Mouse (Mus musculus) MEL (cell line): ENCODE data around the gene Spryd7. TPM values are rescaled to one million over a fixed set of nuclear protein-coding genes. Genes with fewer than 3 reads are reported as not detected.

Experiments
- DNase-seq: peaks from one replicate; pipeline ENCODE4 v3.0.0; 2011; ENCODE audit warnings: low read depth, low spot score
- H3K27ac ChIP-seq: 2 replicates; pipeline ENCODE4 v1.5.1; 2012; ENCODE audit warnings: low read depth, mild to moderate bottlenecking, control low read depth, low read length, moderate library complexity; ENCODE audit not compliant: control insufficient read depth
- H3K27me3 ChIP-seq, 2 experiments: fragments of 150-350 bp in 1 of 2; sonication (generic) in 1 of 2; 2 replicates each; pipeline ENCODE4 v1.6.1; 2012; ENCODE audit warnings: low read length in 2 of 2, mild to moderate bottlenecking in 2 of 2, improper control_type of control experiment in 1 of 2, moderate library complexity in 1 of 2; ENCODE audit not compliant: insufficient read depth in 2 of 2, control insufficient read depth in 1 of 2
- H3K36me3 ChIP-seq, 2 experiments: 2 replicates each; pipeline ENCODE4 v1.6.1; 2012 to 2014; ENCODE audit warnings: low read length in 2 of 2, improper control_type of control experiment in 1 of 2, inconsistent platforms in 1 of 2, mild to moderate bottlenecking in 1 of 2; ENCODE audit not compliant: insufficient read depth in 2 of 2, control insufficient read depth in 1 of 2
- H3K4me1 ChIP-seq, 2 experiments: fragments of 150-350 bp in 1 of 2; sonication (generic) in 1 of 2; 2 replicates each; pipeline ENCODE4 v1.6.1; 2012; ENCODE audit warnings: low read length in 2 of 2, improper control_type of control experiment in 1 of 2, mild to moderate bottlenecking in 1 of 2; ENCODE audit not compliant: insufficient read depth in 2 of 2, control insufficient read depth in 1 of 2
- H3K4me3 ChIP-seq, 2 experiments: fragments of 150-350 bp in 1 of 2; sonication (generic) in 1 of 2; 2 replicates each; pipeline ENCODE4 v1.5.1; 2012; ENCODE audit warnings: low read depth in 2 of 2, low read length in 2 of 2, mild to moderate bottlenecking in 2 of 2, moderate library complexity in 2 of 2, control low read depth in 1 of 2, improper control_type of control experiment in 1 of 2; ENCODE audit not compliant: control insufficient read depth in 1 of 2, insufficient read depth in 1 of 2
- H3K79me2 ChIP-seq: 2 replicates; pipeline ENCODE4 v1.6.1; 2012; ENCODE audit warnings: mild to moderate bottlenecking, low read length, moderate library complexity; ENCODE audit not compliant: control insufficient read depth, poor library complexity, insufficient read depth
- H3K9ac ChIP-seq: 2 replicates; pipeline ENCODE4 v1.6.1; 2012; ENCODE audit warnings: low read depth, mild to moderate bottlenecking, control low read depth, low read length, moderate library complexity; ENCODE audit not compliant: control insufficient read depth, poor library complexity, severe bottlenecking
- H3K9me3 ChIP-seq: fragments of 150-350 bp; sonication (generic); replicated peaks from 2 replicates; pipeline ENCODE4 v1.6.1; 2012; ENCODE audit warnings: mild to moderate bottlenecking, low read length, improper control_type of control experiment, moderate library complexity; ENCODE audit not compliant: insufficient read depth
- BHLHE40 ChIP-seq: IDR thresholded peaks from 2 replicates; pipeline ENCODE4 v1.6.1; 2012; ENCODE audit warnings: low read depth, mild to moderate bottlenecking, inconsistent platforms, low read length, improper control_type of control experiment, borderline replicate concordance
- CTCF ChIP-seq, 3 experiments: IDR thresholded peaks in 2 of 3; conservative IDR thresholded peaks in 1 of 3; 2 replicates each; pipeline ENCODE4 v1.5.1; 2011 to 2012; ENCODE audit warnings: low read length in 3 of 3, low read depth in 2 of 3, mild to moderate bottlenecking in 2 of 3, improper control_type of control experiment in 1 of 3, inconsistent platforms in 1 of 3, mixed read lengths in 1 of 3, moderate library complexity in 1 of 3; ENCODE audit not compliant: control insufficient read depth in 1 of 3, insufficient read depth in 1 of 3, poor library complexity in 1 of 3, severe bottlenecking in 1 of 3
- E2F4 ChIP-seq: IDR thresholded peaks from 2 replicates; pipeline ENCODE4 v1.6.1; 2011; ENCODE audit warnings: low read depth, low read length, improper control_type of control experiment, borderline replicate concordance
- ELF1 ChIP-seq: IDR thresholded peaks from 2 replicates; pipeline ENCODE4 v1.6.1; 2014; ENCODE audit warnings: low read depth, mild to moderate bottlenecking, inconsistent platforms, low read length, improper control_type of control experiment, moderate library complexity
- EP300 ChIP-seq, 2 experiments: IDR thresholded peaks; 2 replicates each; pipeline ENCODE4 v1.6.1; 2011; ENCODE audit warnings: improper control_type of control experiment in 2 of 2, low read length in 2 of 2, low read depth in 1 of 2, mild to moderate bottlenecking in 1 of 2
- ETS1 ChIP-seq: IDR thresholded peaks from 2 replicates; pipeline ENCODE4 v1.6.1; 2012; ENCODE audit warnings: low read depth, mild to moderate bottlenecking, inconsistent platforms, low read length, improper control_type of control experiment, moderate library complexity
- GATA1 ChIP-seq: IDR thresholded peaks from 2 replicates; pipeline ENCODE4 v1.6.1; 2011; ENCODE audit warnings: low read depth, low read length, improper control_type of control experiment
- HCFC1 ChIP-seq: IDR thresholded peaks from 2 replicates; pipeline ENCODE4 v1.6.1; 2012; ENCODE audit warnings: low read depth, mild to moderate bottlenecking, inconsistent platforms, low read length, improper control_type of control experiment, moderate library complexity
- KAT2A ChIP-seq: conservative IDR thresholded peaks from 2 replicates; pipeline ENCODE4 v1.6.1; 2012; ENCODE audit warnings: low read depth, low read length, improper control_type of control experiment, inconsistent platforms
- MAX ChIP-seq: IDR thresholded peaks from 2 replicates; pipeline ENCODE4 v1.6.1; 2011; ENCODE audit warnings: low read length, improper control_type of control experiment
- MAZ ChIP-seq: IDR thresholded peaks from 2 replicates; pipeline ENCODE4 v1.6.1; 2012; ENCODE audit warnings: low read depth, mild to moderate bottlenecking, inconsistent platforms, low read length, improper control_type of control experiment
- MEF2A ChIP-seq: IDR thresholded peaks from 2 replicates; pipeline ENCODE4 v1.6.1; 2014; ENCODE audit warnings: low read depth, mild to moderate bottlenecking, inconsistent platforms, low read length, improper control_type of control experiment; ENCODE audit not compliant: poor library complexity, insufficient replicate concordance, severe bottlenecking; ENCODE audit errors: extremely low read depth
- MXI1 ChIP-seq: IDR thresholded peaks from 2 replicates; pipeline ENCODE4 v1.6.1; 2011; ENCODE audit warnings: mild to moderate bottlenecking, low read depth, low read length, improper control_type of control experiment
- MYB ChIP-seq: IDR thresholded peaks from 2 replicates; pipeline ENCODE4 v1.6.1; 2011; ENCODE audit warnings: mild to moderate bottlenecking, low read depth, low read length, improper control_type of control experiment
- NRF1 ChIP-seq: IDR thresholded peaks from 2 replicates; pipeline ENCODE4 v1.6.1; 2014; ENCODE audit warnings: low read depth, mild to moderate bottlenecking, inconsistent platforms, low read length, improper control_type of control experiment, moderate library complexity; ENCODE audit not compliant: poor library complexity, insufficient read depth, severe bottlenecking
- POLR2A ChIP-seq, 2 experiments: IDR thresholded peaks; 2 replicates each; pipeline ENCODE4 v1.6.1; 2011 to 2012; ENCODE audit warnings: low read length in 2 of 2, mild to moderate bottlenecking in 2 of 2, control low read depth in 1 of 2, improper control_type of control experiment in 1 of 2, low read depth in 1 of 2, moderate library complexity in 1 of 2; ENCODE audit not compliant: control insufficient read depth in 1 of 2, insufficient read depth in 1 of 2, poor library complexity in 1 of 2
- POLR2AphosphoS2 ChIP-seq: IDR thresholded peaks from 2 replicates; pipeline ENCODE4 v1.6.1; 2011; ENCODE audit warnings: low read length, improper control_type of control experiment
- RCOR1 ChIP-seq: IDR thresholded peaks from 2 replicates; pipeline ENCODE4 v1.6.1; 2012; ENCODE audit warnings: low read depth, mild to moderate bottlenecking, inconsistent platforms, low read length, improper control_type of control experiment
- SIN3A ChIP-seq: IDR thresholded peaks from 2 replicates; pipeline ENCODE4 v1.6.1; 2012; ENCODE audit warnings: low read length, improper control_type of control experiment, inconsistent platforms
- SMC3 ChIP-seq: IDR thresholded peaks from 2 replicates; pipeline ENCODE4 v1.6.1; 2011; ENCODE audit warnings: low read depth, low read length, improper control_type of control experiment
- TAL1 ChIP-seq: IDR thresholded peaks from 2 replicates; pipeline ENCODE4 v1.6.1; 2012; ENCODE audit warnings: mild to moderate bottlenecking, inconsistent platforms, low read length, moderate library complexity, mixed read lengths
- TCF12 ChIP-seq: IDR thresholded peaks from 2 replicates; pipeline ENCODE4 v1.6.1; 2014; ENCODE audit warnings: low read depth, mild to moderate bottlenecking, inconsistent platforms, low read length, improper control_type of control experiment, moderate library complexity
- UBTF ChIP-seq: IDR thresholded peaks from 2 replicates; pipeline ENCODE4 v1.6.1; 2012; ENCODE audit warnings: low read depth, mild to moderate bottlenecking, inconsistent platforms, low read length, improper control_type of control experiment, moderate library complexity, borderline replicate concordance; ENCODE audit not compliant: insufficient read depth
- ZMIZ1 ChIP-seq: IDR thresholded peaks from 2 replicates; pipeline ENCODE4 v1.6.1; 2012; ENCODE audit warnings: low read depth, mild to moderate bottlenecking, inconsistent platforms, low read length, improper control_type of control experiment, moderate library complexity
- ZNF384 ChIP-seq: IDR thresholded peaks from 2 replicates; pipeline ENCODE4 v1.6.1; 2012; ENCODE audit warnings: low read depth, mild to moderate bottlenecking, inconsistent platforms, low read length, improper control_type of control experiment
- polyA plus RNA-seq, 2 experiments: library from polyadenylated mRNA; stranded (reverse) in 1 of 2; unstranded in 1 of 2; fragments of >175 nt in 1 of 2; fragments of >200 nt in 1 of 2; gene quantifications; 2 replicates each; pipeline versions ENCODE4 v1.2.1 to v1.2.4; 2012; ENCODE audit warnings: low replicate concordance in 2 of 2, low read depth in 1 of 2; ENCODE audit not compliant: insufficient read length in 2 of 2, insufficient read depth in 1 of 2, missing spikeins in 1 of 2
- total RNA-seq: library from RNA; depleted of rRNA; stranded (reverse); fragments of 300-350 nt; gene quantifications from 2 replicates; pipeline ENCODE4 v1.2.3, GENCODE M21; 2012

Spryd7 gene
- total and polyA plus RNA-seq, 3 experiments: 14.3 to 16.4 TPM; not detected in 1

GRCm38 (mm10) chr14:61518659-61519480 lies 37.8 kb downstream of the Spryd7 start (continued):
- TF ChIP-seq MXI1 (peak; percentile 56; the same call in 1 of the 2 replicates), TAL1 (peak; percentile 17; the same call in 1 of the 2 replicates), SMC3 (no peak), ZNF384 (no peak)

- peak; percentile 65 for DNase-seq
Observed at GRCm38 (mm10) chr14:61516471-61517426, 39.9 kb downstream of the Spryd7 start.

GRCm38 (mm10) chr14:61511494-61511893 lies 45.2 kb downstream of the Spryd7 start:
- no peak overlapping the region for H3K27ac ChIP-seq
- H3K27me3 ChIP-seq: no peaks in the 10 kb centered on the region
- no peaks in the 10 kb centered on the region for H3K79me2 ChIP-seq
- no peak overlapping the region for H3K9ac ChIP-seq
- TF ChIP-seq TAL1 (no peak), E2F4 (no peak), ELF1 (no peak), TCF12 (no peak), UBTF (no peak), MYB (no peak), MAZ (no peak), SIN3A (no peak), KAT2A (no peak), MEF2A (no peak), ZMIZ1 (no peak), POLR2A (IDR thresholded peaks at IDR 0.05; ENCODE audit: control insufficient read depth in 1 of 2, insufficient read depth in 1 of 2, low read depth in 1 of 2, low read length in 2 of 2, poor library complexity in 1 of 2) (no peak), NRF1 (no peak), EP300 (IDR thresholded peaks at IDR 0.05; ENCODE audit: low read depth in 1 of 2, low read length in 2 of 2) (no peak), ETS1 (no peak), POLR2AphosphoS2 (no peak)
- no peak for DNase-seq
- no peak overlapping the region for H3K4me3 ChIP-seq
- 0 out of 4 replicates have a peak, but pooled peaks cover 0 to 1% of the 10 kb centered on the region in 2 experiments for H3K4me1 ChIP-seq
- peaks cover 0 to 2% of the 10 kb centered on the region in 2 experiments; a peak in 1 of 4 replicates for H3K36me3 ChIP-seq
- H3K9me3 ChIP-seq: no peaks in the 10 kb centered on the region

More at GRCm38 (mm10) chr14:61516471-61517426, 39.9 kb downstream of the Spryd7 start:
- Histone ChIP-seq H3K27ac (peak overlapping the region; percentile 46), H3K9me3 (no peaks in the 10 kb centered on the region), H3K4me1 (peaks cover 2 to 17% of the 10 kb centered on the region in 2 experiments), H3K4me3 (peak overlapping the region in 1 of 2 experiments; percentile 53; a peak in 1 of 4 replicates), H3K9ac (peak overlapping the region; percentile 11; the same call in 1 of the 2 replicates), H3K79me2 (no peaks in the 10 kb centered on the region), H3K36me3 (peaks cover 0 to 13% of the 10 kb centered on the region in 2 experiments; a peak in 2 of 4 replicates), H3K27me3 (no peaks in the 10 kb centered on the region)
- TF ChIP-seq TAL1 (peak; percentile 51), CTCF (IDR thresholded peaks at IDR 0.05 in 2 of 3, conservative IDR thresholded peaks at IDR 0.05 in 1 of 3; ENCODE audit: control insufficient read depth in 1 of 3, insufficient read depth in 1 of 3, low read depth in 2 of 3, low read length in 3 of 3, poor library complexity in 1 of 3, severe bottlenecking in 1 of 3) (peak in 1 of 3 experiments; percentile 17; a peak in 1 of 6 replicates), BHLHE40 (no peak), EP300 (IDR thresholded peaks at IDR 0.05; ENCODE audit: low read depth in 1 of 2, low read length in 2 of 2) (peak; percentile 78 to 80), SIN3A (peak; percentile 41; the same call in 1 of the 2 replicates), SMC3 (0 out of 2 replicates have a peak, but pooled peaks have one; percentile 4), MAX (peak; percentile 28; the same call in 1 of the 2 replicates), RCOR1 (0 out of 2 replicates have a peak, but pooled peaks have one; percentile 18), MXI1 (0 out of 2 replicates have a peak, but pooled peaks have one; percentile 26), GATA1 (peak; percentile 61), ETS1 (peak; percentile 16; the same call in 1 of the 2 replicates), HCFC1 (no peak), POLR2AphosphoS2 (no peak), TCF12 (peak; percentile 76)
